Mouse (Mus musculus): ENCODE results near the gene Btg2.

- no peak for TF ChIP-seq USF1 (IDR thresholded peaks at IDR 0.05; ENCODE audit: low read depth)
- TF ChIP-seq POLR2A (IDR thresholded peaks at IDR 0.05; ENCODE audit: insufficient read length, low read depth) = no peak
- TF ChIP-seq TCF12 (IDR thresholded peaks at IDR 0.05; ENCODE audit: insufficient read depth, poor library complexity, severe bottlenecking) = no peak
- TF ChIP-seq E2F4 (IDR thresholded peaks at IDR 0.05; ENCODE audit: insufficient read depth) = no peak
- no peak for TF ChIP-seq POLR2AphosphoS2 (IDR thresholded peaks at IDR 0.05; ENCODE audit: insufficient read length, low read depth)
- TF ChIP-seq MYOD1 (IDR thresholded peaks at IDR 0.05; ENCODE audit: control insufficient read depth in 1 of 3, insufficient read length in 2 of 3, low read depth in 2 of 3) = no peak
Observed at GRCm38 (mm10) chr1:134047431-134047830, 31.5 kb downstream of the Btg2 start.

All from myocyte (in vitro differentiated cells).